Mouse (Mus musculus) forebrain, embryonic 10.5 days (tissue): ENCODE results near the gene Gm20715. TPM values are rescaled to one million over a fixed set of nuclear protein-coding genes. Genes with fewer than 3 reads are reported as not detected.

Source experiments
- DNase-seq: peaks from one replicate; pipeline ENCODE4 v3.0.0-alpha.2; 2017; ENCODE audit warnings: low spot score; ENCODE audit errors: extremely low spot score
- H3K27ac ChIP-seq: fragments of 300-500 bp; sonication (generic); 2 replicates; pipeline ENCODE4 v1.5.1; 2016; ENCODE audit warnings: mild to moderate bottlenecking
- H3K27me3 ChIP-seq: fragments of 300-500 bp; sonication (generic); 2 replicates; pipeline ENCODE4 v1.6.1; 2016; ENCODE audit warnings: mild to moderate bottlenecking; ENCODE audit not compliant: poor library complexity, severe bottlenecking
- H3K36me3 ChIP-seq: fragments of 300-500 bp; sonication (generic); replicated peaks from 2 replicates; pipeline ENCODE4 v1.6.1; 2016; ENCODE audit warnings: mild to moderate bottlenecking, moderate library complexity
- H3K4me1 ChIP-seq: fragments of 300-500 bp; sonication (generic); 2 replicates; pipeline ENCODE4 v1.6.1; 2016
- H3K4me3 ChIP-seq: fragments of 300-500 bp; sonication (generic); 2 replicates; pipeline ENCODE4 v1.5.1; 2016; ENCODE audit warnings: mild to moderate bottlenecking, moderate library complexity
- H3K9me3 ChIP-seq: fragments of 300-500 bp; sonication (generic); 2 replicates; pipeline ENCODE4 v1.6.1; 2016; ENCODE audit warnings: mild to moderate bottlenecking, moderate library complexity
- WGBS: fragments of 180-500 bp; shearing (Covaris S2); methylation state at CpG from one replicate; pipeline ENCODE4 v1.1.7; 2016; 5-methylcytosine and 5-hydroxymethylcytosine counted together
- polyA plus RNA-seq: library from polyadenylated mRNA; unstranded; fragments of >200 nt; fragmentation: Nextera tagmentation; extraction: Ambion mirVana; gene quantifications from 2 replicates; pipeline ENCODE4 v1.2.1, GENCODE M21; 2016

The Gm20715 gene
- polyA plus RNA-seq, 1 experiment from 2014 or later = not detected

- peaks cover 11% of the 10 kb centered on the region; the same call in 1 of the 2 replicates for H3K9me3 ChIP-seq
- H3K4me1 ChIP-seq = peaks cover 20% of the 10 kb centered on the region
- 74% methylated on average over 8 of the region's 8 CpGs for WGBS
- H3K27me3 ChIP-seq = no peaks in the 10 kb centered on the region
- no peak for DNase-seq
- peak overlapping the region; percentile 71 for H3K4me3 ChIP-seq
- peaks cover 14% of the 10 kb centered on the region for H3K36me3 ChIP-seq
- no peak overlapping the region for H3K27ac ChIP-seq
Observed at GRCm38 (mm10) chr7:6384011-6384410, 26.1 kb upstream of the Gm20715 start.

GRCm38 (mm10) chr7:6386995-6387394 is 23.1 kb upstream of the Gm20715 start:
- H3K27ac ChIP-seq = no peak overlapping the region
- no peak overlapping the region for H3K4me3 ChIP-seq
- peaks cover 19% of the 10 kb centered on the region for H3K4me1 ChIP-seq
- peaks cover 40% of the 10 kb centered on the region for H3K36me3 ChIP-seq
- H3K9me3 ChIP-seq = peaks cover 11% of the 10 kb centered on the region; the same call in 1 of the 2 replicates
- WGBS = 96% methylated on average over 8 of the region's 8 CpGs
- DNase-seq = no peak
- H3K27me3 ChIP-seq = no peaks in the 10 kb centered on the region

GRCm38 (mm10) chr7:6388971-6389370 is 21.1 kb upstream of the Gm20715 start:
- 88% methylated on average over 5 of the region's 5 CpGs for WGBS
- H3K4me3 ChIP-seq = no peak overlapping the region
- H3K36me3 ChIP-seq = peaks cover 59% of the 10 kb centered on the region

GRCm38 (mm10) chr7:6389449-6389848 is 20.6 kb upstream of the Gm20715 start:
- WGBS = 78% methylated on average over 5 of the region's 5 CpGs
- Histone ChIP-seq H3K36me3 (peaks cover 64% of the 10 kb centered on the region), H3K9me3 (peaks cover 6% of the 10 kb centered on the region; the same call in 1 of the 2 replicates), H3K4me1 (no peaks in the 10 kb centered on the region), H3K4me3 (no peak overlapping the region), H3K27me3 (no peaks in the 10 kb centered on the region), H3K27ac (no peak overlapping the region)
- DNase-seq = no peak

More at GRCm38 (mm10) chr7:6388971-6389370, 21.1 kb upstream of the Gm20715 start:
- H3K27ac ChIP-seq = no peak overlapping the region
- H3K4me1 ChIP-seq = peaks cover 4% of the 10 kb centered on the region; the same call in 1 of the 2 replicates
- peaks cover 6% of the 10 kb centered on the region; the same call in 1 of the 2 replicates for H3K9me3 ChIP-seq
- no peaks in the 10 kb centered on the region for H3K27me3 ChIP-seq
- no peak for DNase-seq

- H3K36me3 ChIP-seq = peaks cover 23% of the 10 kb centered on the region
- H3K4me1 ChIP-seq = peaks cover 11% of the 10 kb centered on the region
- peak; percentile 30 for DNase-seq
- 0 out of 2 replicates have a peak, but pooled peaks cover 2% of the 10 kb centered on the region for H3K9me3 ChIP-seq
- H3K4me3 ChIP-seq = peak within 1 kb of the TSS; percentile 61
- 28% methylated on average over 25 of the region's 25 CpGs for WGBS
- H3K27ac ChIP-seq = peak within 1 kb of the TSS; percentile 76
- H3K27me3 ChIP-seq = no peaks in the 10 kb centered on the region
Observed at GRCm38 (mm10) chr7:6397996-6398975, 11.8 kb upstream of the Gm20715 start, which contains the start of gene Smim17. TSS of gene Smim17 (plus strand) at chr7:6398715.

- H3K36me3 ChIP-seq = no peaks in the 10 kb centered on the region
- DNase-seq = no peak
- 7% methylated on average over 21 of the region's 22 CpGs for WGBS
- no peaks in the 10 kb centered on the region for H3K9me3 ChIP-seq
- H3K27ac ChIP-seq = no peak overlapping the region
- peaks cover 6% of the 10 kb centered on the region for H3K4me1 ChIP-seq
- peak overlapping the region; percentile 32 for H3K4me3 ChIP-seq
- H3K27me3 ChIP-seq = no peaks in the 10 kb centered on the region
Observed at GRCm38 (mm10) chr7:6414626-6415441, 4.8 kb downstream of the Gm20715 start.

- H3K27me3 ChIP-seq = no peaks in the 10 kb centered on the region
- no peak overlapping the region for H3K27ac ChIP-seq
- WGBS = 19% methylated on average over 8 of the region's 8 CpGs
- peaks cover 6% of the 10 kb centered on the region for H3K4me1 ChIP-seq
- H3K4me3 ChIP-seq = peak overlapping the region; percentile 32; the same call in 1 of the 2 replicates
- no peaks in the 10 kb centered on the region for H3K36me3 ChIP-seq
- no peaks in the 10 kb centered on the region for H3K9me3 ChIP-seq
- DNase-seq = no peak
Observed at GRCm38 (mm10) chr7:6415442-6415787, 5.3 kb downstream of the Gm20715 start.

GRCm38 (mm10) chr7:6419894-6420293 is 9.8 kb downstream of the Gm20715 start:
- 82% methylated on average over 6 of the region's 6 CpGs for WGBS
- H3K27me3 ChIP-seq = no peaks in the 10 kb centered on the region
- DNase-seq = no peak
- peaks cover 4% of the 10 kb centered on the region for H3K4me1 ChIP-seq
- no peaks in the 10 kb centered on the region for H3K36me3 ChIP-seq
- H3K9me3 ChIP-seq = peaks cover 9% of the 10 kb centered on the region; the same call in 1 of the 2 replicates
- H3K4me3 ChIP-seq = no peak overlapping the region
- H3K27ac ChIP-seq = no peak overlapping the region

GRCm38 (mm10) chr7:6429381-6429780 is 19.3 kb downstream of the Gm20715 start:
- peaks cover 2% of the 10 kb centered on the region for H3K4me1 ChIP-seq
- H3K36me3 ChIP-seq = no peaks in the 10 kb centered on the region
- no peak overlapping the region for H3K4me3 ChIP-seq
- peaks cover 16% of the 10 kb centered on the region; the same call in 1 of the 2 replicates for H3K9me3 ChIP-seq
- DNase-seq = no peak
- 86% methylated on average over 3 of the region's 3 CpGs for WGBS
- no peak overlapping the region for H3K27ac ChIP-seq
- no peaks in the 10 kb centered on the region for H3K27me3 ChIP-seq

- Histone ChIP-seq H3K27me3 (no peaks in the 10 kb centered on the region), H3K9me3 (peaks cover 12% of the 10 kb centered on the region; the same call in 1 of the 2 replicates), H3K27ac (no peak overlapping the region), H3K4me1 (peaks cover 10% of the 10 kb centered on the region), H3K36me3 (no peaks in the 10 kb centered on the region), H3K4me3 (no peak overlapping the region)
- 57% methylated on average over 2 of the region's 2 CpGs for WGBS
- DNase-seq = no peak
Observed at GRCm38 (mm10) chr7:6430342-6430741, 20.3 kb downstream of the Gm20715 start.

- no peaks in the 10 kb centered on the region for H3K27me3 ChIP-seq
- H3K4me3 ChIP-seq = no peak within 1 kb of the TSS
- no peaks in the 10 kb centered on the region for H3K36me3 ChIP-seq
- peaks cover 16% of the 10 kb centered on the region for H3K4me1 ChIP-seq
- H3K27ac ChIP-seq = no peak within 1 kb of the TSS
- peaks cover 9% of the 10 kb centered on the region; the same call in 1 of the 2 replicates for H3K9me3 ChIP-seq
- DNase-seq = no peak
- 84% methylated on average over 3 of the region's 3 CpGs for WGBS
Observed at GRCm38 (mm10) chr7:6438388-6438787, 28.3 kb downstream of the Gm20715 start, which contains the start of gene Olfr1344. TSS of gene Olfr1344 (plus strand) at chr7:6438688.

- no peak overlapping the region for H3K4me3 ChIP-seq
- peaks cover 12% of the 10 kb centered on the region for H3K9me3 ChIP-seq
- 75% methylated on average over 2 of the region's 2 CpGs for WGBS
- no peak for DNase-seq
- no peaks in the 10 kb centered on the region for H3K4me1 ChIP-seq
- H3K36me3 ChIP-seq = no peaks in the 10 kb centered on the region
- H3K27me3 ChIP-seq = no peaks in the 10 kb centered on the region
- no peak overlapping the region for H3K27ac ChIP-seq
Observed at GRCm38 (mm10) chr7:6441173-6441572, 31.1 kb downstream of the Gm20715 start.
